Mouse (Mus musculus) layer of hippocampus, adult 9-11 months (tissue): Measurements from ENCODE around the gene Acox2.

Source experiments
- DNase-seq: peaks from one replicate; pipeline ENCODE4 v3.0.0; 2022

Acox2 gene

GRCm38 (mm10) chr14:8246878-8247277 is 12.3 kb downstream of the Acox2 start:
- DNase-seq: no peak

- DNase-seq: no peak
Observed at GRCm38 (mm10) chr14:8244211-8244611, 14.9 kb downstream of the Acox2 start.

GRCm38 (mm10) chr14:8243136-8243888 is 15.8 kb downstream of the Acox2 start:
- DNase-seq: no peak

GRCm38 (mm10) chr14:8242388-8242920 is 16.7 kb downstream of the Acox2 start:
- peak; percentile 51 for DNase-seq

GRCm38 (mm10) chr14:8241816-8242215 is 17.3 kb downstream of the Acox2 start:
- DNase-seq: no peak

- no peak for DNase-seq
Observed at GRCm38 (mm10) chr14:8233252-8233651, 25.9 kb downstream of the Acox2 start.

GRCm38 (mm10) chr14:8232155-8232910 is 26.8 kb downstream of the Acox2 start:
- DNase-seq: no peak

GRCm38 (mm10) chr14:8229367-8230019 is 29.7 kb downstream of the Acox2 start:
- DNase-seq: no peak

- no peak for DNase-seq
Observed at GRCm38 (mm10) chr14:8224805-8225204, 34.3 kb downstream of the Acox2 start.

- no peak for DNase-seq
Observed at GRCm38 (mm10) chr14:8223506-8224293, 35.5 kb downstream of the Acox2 start.

GRCm38 (mm10) chr14:8222561-8222960 is 36.6 kb downstream of the Acox2 start:
- no peak for DNase-seq

GRCm38 (mm10) chr14:8220912-8221311 is 38.2 kb downstream of the Acox2 start:
- no peak for DNase-seq

- DNase-seq: no peak
Observed at GRCm38 (mm10) chr14:8220306-8220705, 38.8 kb downstream of the Acox2 start.

- DNase-seq: no peak
Observed at GRCm38 (mm10) chr14:8219876-8220275, 39.3 kb downstream of the Acox2 start.

GRCm38 (mm10) chr14:8218730-8219380 is 40.3 kb downstream of the Acox2 start:
- no peak for DNase-seq

- DNase-seq: no peak
Observed at GRCm38 (mm10) chr14:8218238-8218637, 40.9 kb downstream of the Acox2 start.

GRCm38 (mm10) chr14:8216100-8216499 is 43.1 kb downstream of the Acox2 start:
- DNase-seq: no peak

- no peak for DNase-seq
Observed at GRCm38 (mm10) chr14:8215208-8215778, 43.9 kb downstream of the Acox2 start.

- peak; percentile 67 for DNase-seq
Observed at GRCm38 (mm10) chr14:8214299-8215207, 44.6 kb downstream of the Acox2 start.

- DNase-seq: peak; percentile 97
Observed at GRCm38 (mm10) chr14:8213803-8214224, 45.3 kb downstream of the Acox2 start, which contains the start of gene Kctd6. TSS of gene Kctd6 (plus strand) at chr14:8214140.
